Mouse (Mus musculus) heart, adult 9 months (tissue): ENCODE results near the gene Dhx30.

Experiments used
- DNase-seq, 2 experiments: peaks; one replicate each; pipeline ENCODE4 v3.0.0; 2022; ENCODE audit warnings: low spot score in 2 of 2

Dhx30 gene

DNA sequence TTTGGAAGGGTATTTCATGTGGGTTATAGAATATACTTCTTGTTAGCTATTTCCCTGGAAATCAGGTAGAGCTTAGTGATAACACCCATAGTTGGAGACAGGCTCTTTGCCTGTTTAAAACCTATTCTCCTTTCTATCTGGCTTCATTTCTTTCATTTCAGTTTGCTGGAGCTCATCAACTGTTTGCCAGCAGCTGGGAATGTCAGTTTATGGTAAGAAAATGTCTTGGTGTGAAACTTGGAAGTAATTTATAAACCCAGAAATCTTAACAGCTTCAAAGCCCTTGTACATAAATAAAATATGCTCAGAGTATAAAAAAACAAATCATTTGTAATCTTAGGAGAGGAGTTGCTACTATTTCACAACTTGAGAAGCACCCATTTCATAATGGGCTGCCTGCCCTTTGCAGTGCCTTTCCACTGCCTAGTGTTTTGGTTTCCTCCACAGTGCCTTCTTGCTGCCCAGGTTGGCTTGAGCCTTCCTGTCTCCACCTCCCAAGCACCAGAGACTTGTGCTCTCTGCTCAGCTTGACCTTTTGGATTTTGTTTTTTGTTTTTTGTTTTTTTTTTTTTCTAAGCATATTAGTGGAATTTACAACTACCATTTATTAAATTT, 71.8 kb downstream of the Dhx30 start:
- DNase-seq: no peak

DNA sequence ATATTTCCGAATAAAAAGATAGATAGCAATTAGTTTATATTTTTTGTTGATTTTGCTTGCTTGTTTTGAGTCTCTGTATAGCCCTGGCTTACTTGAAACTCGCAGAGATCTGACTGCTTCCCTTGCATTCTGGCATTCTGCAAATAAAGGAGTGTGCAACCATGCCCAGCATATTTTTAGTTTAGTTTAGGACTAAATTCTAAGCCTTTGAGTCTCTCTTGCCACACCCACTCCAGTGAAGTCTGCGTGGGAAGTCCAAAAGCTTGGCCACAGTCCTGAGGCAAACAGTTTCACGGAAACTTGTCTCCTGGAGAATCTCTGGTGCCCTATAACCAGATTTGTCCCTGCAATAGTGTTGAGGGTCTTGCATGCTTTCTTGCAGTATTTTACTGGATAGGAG, 73.3 kb downstream of the Dhx30 start:
- DNase-seq: no peak

DNA sequence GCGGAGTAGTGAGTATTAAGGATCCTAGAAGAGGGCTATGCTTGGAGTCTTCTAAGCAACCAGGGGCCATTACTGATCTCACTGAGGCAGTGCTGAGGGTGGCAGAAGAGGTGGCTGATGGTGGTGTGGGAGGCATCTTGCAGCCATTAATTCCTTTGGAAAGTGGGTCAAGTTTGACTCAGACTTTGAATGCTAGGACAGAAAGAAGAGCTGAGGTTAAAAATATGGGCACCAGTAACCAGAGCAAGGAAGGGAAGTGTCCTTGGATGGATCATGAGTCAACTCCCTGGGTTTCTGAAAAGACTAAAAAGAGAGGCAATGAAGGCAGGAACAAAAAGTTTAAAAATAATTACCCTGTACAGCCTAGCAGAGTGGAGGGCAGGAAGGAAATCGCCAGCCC, 79.1 kb downstream of the Dhx30 start:
- DNase-seq: no peak

DNA sequence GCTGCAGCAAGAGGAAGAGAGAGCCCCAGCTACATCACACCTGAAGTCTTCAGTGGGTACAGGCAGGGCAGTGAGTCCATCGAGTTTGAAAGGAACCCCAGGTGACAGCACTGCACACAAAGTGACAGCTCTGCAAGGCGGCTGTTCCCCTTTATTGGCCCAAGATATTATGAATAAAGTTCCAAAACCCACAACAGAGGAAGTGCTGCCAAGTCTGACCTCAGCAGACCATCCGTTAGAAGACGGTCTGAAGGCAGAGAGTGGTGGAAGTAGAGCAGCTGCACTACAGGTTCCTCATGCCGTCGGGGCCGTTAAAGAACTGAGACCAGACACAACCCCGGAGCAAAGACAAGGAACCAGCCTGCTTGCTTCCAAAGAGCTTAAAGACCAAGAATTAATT, 79.7 kb downstream of the Dhx30 start:
- no peak for DNase-seq

DNA sequence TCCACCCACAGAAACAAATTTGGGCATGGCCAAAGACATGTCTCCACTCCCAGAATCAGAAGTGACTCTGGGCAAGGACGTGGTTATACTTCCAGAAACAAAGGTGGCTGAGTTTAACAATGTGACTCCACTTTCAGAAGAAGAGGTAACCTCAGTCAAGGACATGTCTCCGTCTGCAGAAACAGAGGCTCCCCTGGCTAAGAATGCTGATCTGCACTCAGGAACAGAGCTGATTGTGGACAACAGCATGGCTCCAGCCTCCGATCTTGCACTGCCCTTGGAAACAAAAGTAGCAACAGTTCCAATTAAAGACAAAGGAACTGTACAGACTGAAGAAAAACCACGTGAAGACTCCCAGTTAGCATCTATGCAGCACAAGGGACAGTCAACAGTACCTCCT, 82.5 kb downstream of the Dhx30 start:
- DNase-seq: no peak
